Mouse (Mus musculus) midbrain, embryonic 12.5 days (tissue): ENCODE measurements around the gene Rad18. TPM values are rescaled to one million over a fixed set of nuclear protein-coding genes. Genes with fewer than 3 reads are reported as not detected.

Experiments used
- ATAC-seq: fragments of 200-750 bp; cut with Nextera tagmentation; 2 replicates; pipeline ENCODE4 v1.8.0; 2017; ENCODE audit warnings: low read depth, moderate TSS enrichment, moderate library complexity; ENCODE audit not compliant: low FRiP score
- H3K27ac ChIP-seq: fragments of 300-500 bp; sonication (generic); replicated peaks from 2 replicates; pipeline ENCODE4 v1.5.1; 2016; ENCODE audit warnings: mild to moderate bottlenecking
- H3K27me3 ChIP-seq: fragments of 300-500 bp; sonication (generic); 2 replicates; pipeline ENCODE4 v1.6.1; 2016; ENCODE audit warnings: mild to moderate bottlenecking
- H3K36me3 ChIP-seq: fragments of 300-500 bp; sonication (generic); 2 replicates; pipeline ENCODE4 v1.6.1; 2016
- H3K4me1 ChIP-seq: fragments of 300-500 bp; sonication (generic); 2 replicates; pipeline ENCODE4 v1.6.1; 2016
- H3K4me2 ChIP-seq: fragments of 300-500 bp; sonication (generic); replicated peaks from 2 replicates; pipeline ENCODE4 v1.6.1; 2016; ENCODE audit warnings: mild to moderate bottlenecking, moderate library complexity
- H3K4me3 ChIP-seq: fragments of 300-500 bp; sonication (generic); 2 replicates; pipeline ENCODE4 v1.5.1; 2016; ENCODE audit warnings: mild to moderate bottlenecking
- H3K9ac ChIP-seq: fragments of 300-500 bp; sonication (generic); replicated peaks from 2 replicates; pipeline ENCODE4 v1.6.1; 2016; ENCODE audit warnings: mild to moderate bottlenecking, moderate library complexity
- H3K9me3 ChIP-seq: fragments of 300-500 bp; sonication (generic); 2 replicates; pipeline ENCODE4 v1.6.1; 2016; ENCODE audit warnings: mild to moderate bottlenecking
- WGBS: fragments of 180-500 bp; shearing (Covaris S2); methylation state at CpG from one replicate; pipeline ENCODE4 v1.1.7; 2016; 5-methylcytosine and 5-hydroxymethylcytosine counted together
- polyA plus RNA-seq: library from polyadenylated mRNA; unstranded; fragments of >200 nt; fragmentation: Nextera tagmentation; extraction: Ambion mirVana; gene quantifications from 2 replicates; pipeline ENCODE4 v1.2.1, GENCODE M21; 2016

Rad18 gene
- polyA plus RNA-seq, 1 experiment from 2014 or later, result 34.8 TPM

- 91% methylated on average over 4 of the region's 4 CpGs for WGBS
- no peaks in the 10 kb centered on the region for H3K4me1 ChIP-seq
- H3K27ac ChIP-seq, result no peak overlapping the region
- no peak overlapping the region for H3K4me2 ChIP-seq
- H3K27me3 ChIP-seq, result no peaks in the 10 kb centered on the region
- no peaks in the 10 kb centered on the region for H3K9me3 ChIP-seq
- H3K9ac ChIP-seq, result no peak overlapping the region
- H3K4me3 ChIP-seq, result no peak overlapping the region
- no peak for ATAC-seq
- no peaks in the 10 kb centered on the region for H3K36me3 ChIP-seq
These were observed 66.2 kb downstream of the Rad18 start for GRCm38 (mm10) chr6:112630291-112630690.

GRCm38 (mm10) chr6:112628301-112628700 lies 68.2 kb downstream of the Rad18 start:
- no peaks in the 10 kb centered on the region for H3K27me3 ChIP-seq
- no peak overlapping the region for H3K9ac ChIP-seq
- H3K27ac ChIP-seq, result no peak overlapping the region
- H3K4me2 ChIP-seq, result no peak overlapping the region
- no peaks in the 10 kb centered on the region for H3K36me3 ChIP-seq
- no peaks in the 10 kb centered on the region for H3K4me1 ChIP-seq
- H3K4me3 ChIP-seq, result no peak overlapping the region
- 83% methylated on average over 8 of the region's 8 CpGs for WGBS
- ATAC-seq, result no peak
- H3K9me3 ChIP-seq, result no peaks in the 10 kb centered on the region

DNA sequence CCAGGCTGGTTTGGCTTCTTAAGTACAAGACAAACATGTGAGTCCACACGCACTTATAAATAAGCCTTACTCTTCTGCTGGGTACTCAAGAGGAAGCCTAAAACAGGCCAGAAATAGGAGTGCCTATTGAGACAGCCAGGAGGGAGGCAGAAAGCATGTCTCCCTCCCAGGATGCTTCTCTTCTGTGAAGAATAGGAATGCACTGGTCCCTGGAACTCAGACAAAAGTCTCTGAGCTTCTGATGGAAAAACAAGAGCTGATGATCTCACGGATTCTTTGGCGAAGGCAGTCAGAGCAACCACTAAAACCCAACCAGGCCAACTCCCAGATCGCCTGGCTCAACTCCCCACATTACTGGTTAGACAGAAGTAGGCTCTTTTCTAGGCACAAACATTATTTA lies 74.2 kb downstream of the Rad18 start:
- H3K4me1 ChIP-seq, result no peaks in the 10 kb centered on the region
- H3K27ac ChIP-seq, result no peak overlapping the region
- ATAC-seq, result no peak
- no peaks in the 10 kb centered on the region for H3K36me3 ChIP-seq
- 88% methylated on average over 4 of the region's 4 CpGs for WGBS
- H3K27me3 ChIP-seq, result no peaks in the 10 kb centered on the region
- no peak overlapping the region for H3K4me2 ChIP-seq
- H3K4me3 ChIP-seq, result no peak overlapping the region
- H3K9me3 ChIP-seq, result no peaks in the 10 kb centered on the region
- H3K9ac ChIP-seq, result no peak overlapping the region

DNA sequence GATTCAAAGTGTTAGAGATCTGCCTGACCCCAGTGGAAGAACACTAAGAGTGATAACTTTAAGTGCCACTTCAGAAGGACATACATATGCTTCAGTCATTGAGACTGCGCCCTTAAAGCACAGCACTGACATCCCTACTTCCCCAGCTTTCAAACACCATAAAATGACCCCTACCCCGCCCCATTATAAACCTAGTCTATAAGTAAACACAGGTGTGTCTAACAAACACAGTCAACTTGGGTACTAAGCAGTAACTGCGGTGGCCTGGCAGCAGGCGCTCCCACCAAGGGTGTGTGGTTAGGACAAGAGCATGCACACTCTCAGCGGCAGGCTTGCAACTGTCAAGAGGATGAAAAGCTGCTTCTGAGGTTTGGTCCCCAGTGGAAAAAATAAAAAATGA lies 76.5 kb downstream of the Rad18 start:
- no peaks in the 10 kb centered on the region for H3K9me3 ChIP-seq
- H3K4me2 ChIP-seq, result no peak overlapping the region
- ATAC-seq, result no peak
- 97% methylated on average over 5 of the region's 5 CpGs for WGBS
- H3K4me1 ChIP-seq, result no peaks in the 10 kb centered on the region
- no peak overlapping the region for H3K4me3 ChIP-seq
- H3K27ac ChIP-seq, result no peak overlapping the region
- no peak overlapping the region for H3K9ac ChIP-seq
- no peaks in the 10 kb centered on the region for H3K27me3 ChIP-seq
- H3K36me3 ChIP-seq, result no peaks in the 10 kb centered on the region

- Histone ChIP-seq H3K9ac (no peak overlapping the region), H3K9me3 (no peaks in the 10 kb centered on the region), H3K4me2 (no peak overlapping the region), H3K27me3 (no peaks in the 10 kb centered on the region), H3K4me1 (no peaks in the 10 kb centered on the region), H3K27ac (no peak overlapping the region), H3K4me3 (no peak overlapping the region), H3K36me3 (no peaks in the 10 kb centered on the region)
- ATAC-seq, result no peak
- WGBS, result 93% methylated on average over 4 of the region's 4 CpGs
These were observed 78.7 kb downstream of the Rad18 start for GRCm38 (mm10) chr6:112617728-112618318.

DNA sequence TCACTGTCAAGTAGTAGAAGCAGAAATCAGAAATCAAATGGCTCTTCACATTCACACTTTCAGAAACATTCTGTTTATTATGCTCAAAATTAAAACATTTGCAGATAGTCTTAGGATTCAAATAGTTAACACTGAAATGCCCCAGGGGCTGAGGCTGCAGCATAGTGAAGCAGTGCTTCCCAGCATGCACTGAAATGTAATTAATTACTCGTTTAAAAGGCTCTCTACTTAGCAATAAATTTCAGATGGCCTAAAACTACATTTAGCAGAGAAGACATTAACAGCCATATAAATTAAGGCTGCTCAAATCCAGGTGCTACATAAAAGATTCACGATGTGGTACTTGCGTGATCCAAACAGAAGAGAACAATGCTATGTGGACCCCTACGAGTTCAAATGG lies 87.5 kb downstream of the Rad18 start:
- Histone ChIP-seq H3K27ac (no peak overlapping the region), H3K27me3 (no peaks in the 10 kb centered on the region), H3K4me2 (no peak overlapping the region), H3K4me3 (no peak overlapping the region), H3K9me3 (no peaks in the 10 kb centered on the region), H3K9ac (no peak overlapping the region), H3K36me3 (no peaks in the 10 kb centered on the region), H3K4me1 (no peaks in the 10 kb centered on the region)
- WGBS, result 90% methylated on average over 4 of the region's 4 CpGs
- no peak for ATAC-seq

GRCm38 (mm10) chr6:112603866-112604265 lies 92.6 kb downstream of the Rad18 start:
- H3K27ac ChIP-seq, result no peak overlapping the region
- no peak overlapping the region for H3K4me2 ChIP-seq
- no peaks in the 10 kb centered on the region for H3K36me3 ChIP-seq
- H3K9ac ChIP-seq, result no peak overlapping the region
- H3K9me3 ChIP-seq, result no peaks in the 10 kb centered on the region
- ATAC-seq, result no peak
- H3K4me1 ChIP-seq, result no peaks in the 10 kb centered on the region
- no peaks in the 10 kb centered on the region for H3K27me3 ChIP-seq
- no peak overlapping the region for H3K4me3 ChIP-seq

GRCm38 (mm10) chr6:112594971-112595370 lies 101.5 kb downstream of the Rad18 start:
- H3K27ac ChIP-seq, result no peak overlapping the region
- H3K36me3 ChIP-seq, result no peaks in the 10 kb centered on the region
- H3K27me3 ChIP-seq, result no peaks in the 10 kb centered on the region
- no peak overlapping the region for H3K9ac ChIP-seq
- 95% methylated on average over 7 of the region's 7 CpGs for WGBS
- ATAC-seq, result no peak
- H3K4me3 ChIP-seq, result no peak overlapping the region
- H3K9me3 ChIP-seq, result no peaks in the 10 kb centered on the region
- no peaks in the 10 kb centered on the region for H3K4me1 ChIP-seq
- no peak overlapping the region for H3K4me2 ChIP-seq

DNA sequence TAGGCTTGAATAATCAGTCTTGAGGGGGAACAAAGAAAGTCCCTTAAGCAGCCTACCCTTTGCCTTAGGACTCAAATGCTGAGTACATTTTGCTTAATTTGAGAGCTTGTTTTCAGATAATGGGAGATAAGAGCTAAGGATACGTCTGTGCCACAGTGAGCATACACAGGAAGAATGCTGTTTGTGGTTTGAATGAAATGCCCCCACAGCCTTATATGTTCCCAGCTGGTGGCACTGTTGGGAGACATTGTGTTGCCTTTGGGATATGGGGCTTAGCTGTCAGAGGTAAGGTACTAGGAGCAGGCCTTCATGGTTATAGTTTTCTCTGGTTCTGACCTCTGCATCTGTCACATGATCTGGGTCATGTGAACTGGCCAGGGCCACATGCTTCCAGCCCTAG lies 108.6 kb downstream of the Rad18 start:
- H3K27ac ChIP-seq, result no peak overlapping the region
- no peak overlapping the region for H3K9ac ChIP-seq
- no peak overlapping the region for H3K4me2 ChIP-seq
- H3K36me3 ChIP-seq, result no peaks in the 10 kb centered on the region
- 75% methylated on average over 1 of the region's 1 CpGs for WGBS
- H3K27me3 ChIP-seq, result no peaks in the 10 kb centered on the region
- no peak overlapping the region for H3K4me3 ChIP-seq
- ATAC-seq, result no peak
- no peaks in the 10 kb centered on the region for H3K9me3 ChIP-seq
- no peaks in the 10 kb centered on the region for H3K4me1 ChIP-seq

- Histone ChIP-seq H3K4me1 (no peaks in the 10 kb centered on the region), H3K27me3 (no peaks in the 10 kb centered on the region), H3K4me3 (no peak overlapping the region), H3K36me3 (no peaks in the 10 kb centered on the region), H3K27ac (no peak overlapping the region), H3K4me2 (no peak overlapping the region), H3K9ac (no peak overlapping the region), H3K9me3 (no peaks in the 10 kb centered on the region)
- 82% methylated on average over 4 of the region's 4 CpGs for WGBS
- ATAC-seq, result no peak
These were observed 109.5 kb downstream of the Rad18 start for GRCm38 (mm10) chr6:112586999-112587398.

DNA sequence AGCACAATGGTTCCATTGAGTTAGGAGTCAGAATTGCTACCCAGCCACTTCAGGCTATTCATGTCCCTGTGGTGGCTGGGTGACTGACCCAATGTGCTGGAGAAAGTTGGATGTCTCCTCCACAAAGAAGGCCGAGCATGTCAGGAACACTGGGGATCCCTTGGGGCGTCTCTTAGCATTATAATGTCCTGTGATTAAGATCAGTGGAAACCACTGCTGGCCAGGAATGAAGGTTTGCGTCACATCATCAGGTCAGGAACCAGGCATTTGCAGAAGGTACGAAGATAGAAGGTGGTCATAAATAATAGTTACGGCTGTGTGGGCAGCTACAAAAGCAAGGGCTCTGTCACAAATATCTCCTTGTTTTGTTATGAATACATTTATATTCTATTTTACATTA lies 111.5 kb downstream of the Rad18 start:
- H3K4me3 ChIP-seq, result no peak overlapping the region
- no peaks in the 10 kb centered on the region for H3K9me3 ChIP-seq
- 92% methylated on average over 5 of the region's 5 CpGs for WGBS
- no peak overlapping the region for H3K4me2 ChIP-seq
- H3K4me1 ChIP-seq, result no peaks in the 10 kb centered on the region
- H3K27me3 ChIP-seq, result no peaks in the 10 kb centered on the region
- ATAC-seq, result no peak
- no peak overlapping the region for H3K9ac ChIP-seq
- no peaks in the 10 kb centered on the region for H3K36me3 ChIP-seq
- no peak overlapping the region for H3K27ac ChIP-seq

DNA sequence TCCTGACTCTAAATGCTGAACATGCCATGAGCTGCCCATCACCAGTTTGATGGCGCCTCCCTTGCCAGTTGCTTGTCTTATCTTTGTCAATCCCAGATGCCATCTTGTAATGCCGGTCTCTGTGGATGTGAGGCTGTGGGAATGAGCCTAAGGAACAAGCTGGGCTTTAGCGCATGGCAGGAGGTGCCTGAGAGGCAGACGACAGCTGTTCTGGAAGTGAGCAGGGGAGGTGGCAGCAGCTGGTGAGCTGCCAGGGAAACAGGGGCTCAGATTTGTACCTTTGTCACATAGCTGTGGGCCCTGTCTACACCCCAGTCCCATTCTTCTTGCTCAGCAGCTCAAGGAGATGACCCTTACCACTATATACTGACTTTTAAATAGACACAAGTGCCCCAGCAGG lies 114.5 kb downstream of the Rad18 start:
- 77% methylated on average over 4 of the region's 4 CpGs for WGBS

DNA sequence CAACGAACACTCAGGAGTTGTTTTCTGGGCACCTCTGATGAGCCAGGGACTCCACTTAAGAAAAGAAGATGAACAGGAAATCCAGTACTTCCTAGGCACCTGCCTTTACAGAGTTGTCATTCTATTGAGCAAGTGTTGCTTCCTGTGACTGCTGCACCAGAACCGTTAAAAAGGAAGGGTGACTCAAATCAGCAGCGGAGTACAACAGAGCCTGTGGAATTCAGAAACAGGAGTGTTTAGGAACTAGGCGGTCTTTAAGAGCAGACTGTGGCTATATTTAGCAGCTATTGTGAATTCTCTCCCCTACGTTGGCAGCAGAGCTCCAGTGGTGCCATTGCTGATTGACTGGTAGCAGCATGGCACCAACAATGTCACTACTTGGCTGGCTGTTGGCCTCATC lies 119.3 kb downstream of the Rad18 start:
- H3K27ac ChIP-seq, result no peak overlapping the region
- H3K27me3 ChIP-seq, result no peaks in the 10 kb centered on the region
- no peak for ATAC-seq
- no peaks in the 10 kb centered on the region for H3K4me1 ChIP-seq
- H3K4me3 ChIP-seq, result no peak overlapping the region
- H3K9ac ChIP-seq, result no peak overlapping the region
- H3K36me3 ChIP-seq, result no peaks in the 10 kb centered on the region
- no peak overlapping the region for H3K4me2 ChIP-seq
- H3K9me3 ChIP-seq, result no peaks in the 10 kb centered on the region
- 83% methylated on average over 5 of the region's 5 CpGs for WGBS

More for the DNA sequence above, 114.5 kb downstream of the Rad18 start:
- no peaks in the 10 kb centered on the region for H3K9me3 ChIP-seq
- no peaks in the 10 kb centered on the region for H3K36me3 ChIP-seq
- H3K4me2 ChIP-seq, result no peak overlapping the region
- no peak overlapping the region for H3K27ac ChIP-seq
- no peaks in the 10 kb centered on the region for H3K27me3 ChIP-seq
- no peak for ATAC-seq
- no peak overlapping the region for H3K9ac ChIP-seq
- H3K4me1 ChIP-seq, result no peaks in the 10 kb centered on the region
- no peak overlapping the region for H3K4me3 ChIP-seq
